Mouse (Mus musculus): ENCODE measurements around the gene Kcnj9.

- TF ChIP-seq CTCF (IDR thresholded peaks at IDR 0.05; ENCODE audit: control insufficient read depth, insufficient read depth, low read length), result no peak
- TF ChIP-seq POLR2A (IDR thresholded peaks at IDR 0.05; ENCODE audit: borderline replicate concordance, control insufficient read depth, low read depth, low read length), result no peak
These were observed 39.5 kb downstream of the Kcnj9 start for GRCm38 (mm10) chr1:172289617-172289946.

All from bone marrow, adult 2 months (tissue).